Mouse (Mus musculus): Measurements from ENCODE around the gene Procr.
"Not testable (repeated sequence)": the region's sequence is repeated elsewhere in the genome, so short reads cannot be mapped to it uniquely, and the experiment has no call there.

The Procr gene

GRCm38 (mm10) chr2:155751014-155751786, at the start of gene Procr:
Gene Procr, plus strand, starts transcription at chr2:155751117.
- DNase-seq: peak; percentile 64 to 66

- DNase-seq: peak; percentile 32 to 53
These were observed 49.5 kb upstream of the Procr start for GRCm38 (mm10) chr2:155701399-155701919.

- no peak for DNase-seq
These were observed 47.3 kb upstream of the Procr start for GRCm38 (mm10) chr2:155703630-155704029.

- DNase-seq: peak in 1 of 2 experiments; percentile 24
These were observed 43.7 kb upstream of the Procr start for GRCm38 (mm10) chr2:155707251-155707650.

- DNase-seq: no peak
These were observed 40.4 kb upstream of the Procr start for GRCm38 (mm10) chr2:155710557-155710956.

GRCm38 (mm10) chr2:155717082-155717990, 33.6 kb upstream of the Procr start:
- no peak for DNase-seq

GRCm38 (mm10) chr2:155720585-155720984, 30.3 kb upstream of the Procr start:
- no peak for DNase-seq

GRCm38 (mm10) chr2:155724036-155724435, 26.9 kb upstream of the Procr start:
- no peak for DNase-seq

- no peak for DNase-seq
These were observed 26.4 kb upstream of the Procr start for GRCm38 (mm10) chr2:155724526-155724925.

- DNase-seq: peak in 1 of 2 experiments; percentile 10
These were observed 24.6 kb upstream of the Procr start for GRCm38 (mm10) chr2:155726302-155726701.

GRCm38 (mm10) chr2:155727764-155728395, 23.0 kb upstream of the Procr start:
- no peak for DNase-seq

GRCm38 (mm10) chr2:155728742-155729141, 22.2 kb upstream of the Procr start:
- DNase-seq: no peak

- peak; percentile 94 to 96 for DNase-seq
These were observed 21.7 kb upstream of the Procr start, which contains the start of gene Edem2 for GRCm38 (mm10) chr2:155729158-155729645. Gene Edem2, minus strand, starts transcription at chr2:155729475.

- no peak for DNase-seq
These were observed 15.8 kb upstream of the Procr start for GRCm38 (mm10) chr2:155735080-155735479.

- not testable (repeated sequence) for DNase-seq
These were observed 15.2 kb upstream of the Procr start, which contains the start of gene Gm17581 for GRCm38 (mm10) chr2:155735766-155736165. Gene Gm17581, minus strand, starts transcription at chr2:155735866.

GRCm38 (mm10) chr2:155736936-155737335, 14.0 kb upstream of the Procr start:
- DNase-seq: no peak

- DNase-seq: no peak
These were observed 13.1 kb upstream of the Procr start for GRCm38 (mm10) chr2:155737803-155738202.

- DNase-seq: peak in 1 of 2 experiments; percentile 6
These were observed 8.7 kb upstream of the Procr start for GRCm38 (mm10) chr2:155742211-155742610.

- peak; percentile 60 to 63 for DNase-seq
These were observed 8.0 kb upstream of the Procr start for GRCm38 (mm10) chr2:155742931-155743337.

- no peak for DNase-seq
These were observed 7.6 kb upstream of the Procr start for GRCm38 (mm10) chr2:155743351-155743750.

- DNase-seq: no peak
These were observed 5.4 kb upstream of the Procr start for GRCm38 (mm10) chr2:155745487-155745886.

GRCm38 (mm10) chr2:155749394-155749793, 1.5 kb upstream of the Procr start:
- DNase-seq: no peak

All from lung, adult 18-20 months (tissue).